11 mouse cellular contexts compared by ENCODE assay signal in the genomic region with DNA sequence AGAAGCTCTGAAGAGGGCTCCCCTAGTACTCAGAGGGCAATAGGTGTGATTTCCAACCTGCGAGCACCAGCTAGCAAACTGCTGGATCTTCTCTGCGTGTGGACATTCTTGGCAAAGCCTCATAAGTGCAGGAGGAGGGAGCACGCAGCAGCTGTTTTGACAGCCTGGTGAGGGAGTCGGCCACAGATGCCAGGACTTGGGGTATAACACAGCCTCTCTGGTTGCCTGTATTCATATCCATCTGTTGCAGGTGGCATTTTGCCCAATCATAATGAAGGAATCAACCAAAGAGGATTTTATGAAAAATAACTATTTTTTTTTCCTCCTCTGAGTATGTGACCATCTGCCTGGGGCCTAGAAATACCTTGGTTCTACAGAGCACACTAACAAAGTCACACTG.
DNase-seq lines count a peak whose midpoint lies in the region; ATAC-seq lines count a peak whose summit lies in the region.
"Had no signal": no experiment of that assay in that cellular context is flagged by ENCODE, and none has a peak within 500 bp of the region (broad histone marks: within the 10 kb centered on the region; RNA-seq: fewer than 3 reads in every experiment).

No protein-coding gene starts in this region.

- intact Hi-C loops in left cerebral cortex, postnatal 14 days (cut with DNase I): no loop called here

- peak; percentile 23 for DNase-seq in cerebellum, adult 11 months
- peak; percentile 41 for DNase-seq in cerebellum, adult 11-12 months
- DNase-seq in frontal cortex, postnatal 36 days (ENCODE audit: low spot score in 2 of 2): peak; percentile 64 to 87
- DNase-seq in left cerebral cortex, postnatal 14 days (ENCODE audit: low spot score in 2 of 2): peak; percentile 69 to 74
- no peak for DNase-seq in thymus, postnatal 14 days
- no peak for DNase-seq in urinary bladder, postnatal 10 days (ENCODE audit: low spot score)
- DNase-seq in heart, adult 11 months: no peak
- DNase-seq: kidney, adult 18-20 months; liver, postnatal 0 days had no signal

- no peak for ATAC-seq in cerebellum, adult (ENCODE audit: insufficient number of reproducible peaks, low FRiP score, low TSS enrichment)
- ATAC-seq: liver, postnatal 0 days; midbrain, embryonic 16.5 days had no signal

Comparison
In these comparisons a context has a peak if more than half of its experiments do, and no peak if none do; other contexts are left out.
1. DNase-seq: peak in cerebellum, adult 11 months (single experiment), cerebellum, adult 11-12 months (single experiment), frontal cortex, postnatal 36 days (2 of 2) and left cerebral cortex, postnatal 14 days (2 of 2); none in thymus, postnatal 14 days (single experiment), urinary bladder, postnatal 10 days (single experiment) and heart, adult 11 months (single experiment).